ENCODE assay signal across 24 mouse cellular contexts in genomic region chr17:32901751-32902525, GRCm38 (mm10). TPM values are rescaled to one million over a fixed set of nuclear protein-coding genes. Genes with fewer than 3 reads are reported as not detected.
"Had no signal": no experiment of that assay in that cellular context is flagged by ENCODE, and none has a peak within 500 bp of the region (broad histone marks: within the 10 kb centered on the region; RNA-seq: fewer than 3 reads in every experiment).

No protein-coding gene starts in this region.

- H3K9me3 ChIP-seq: lung, embryonic 15.5 days; midbrain, embryonic 13.5 days; midbrain, embryonic 15.5 days; neural tube, embryonic 12.5 days; stomach, embryonic 15.5 days had no signal

- H3K4me3 ChIP-seq: lung, embryonic 15.5 days; megakaryocyte, embryonic 14.5 days; midbrain, embryonic 13.5 days; midbrain, embryonic 15.5 days; neural tube, embryonic 12.5 days; stomach, embryonic 15.5 days had no signal

- H3K36me3 ChIP-seq: lung, embryonic 15.5 days; midbrain, embryonic 13.5 days; midbrain, embryonic 15.5 days; neural tube, embryonic 12.5 days; stomach, embryonic 15.5 days had no signal

- H3K27ac ChIP-seq: lung, embryonic 15.5 days; macrophage; midbrain, embryonic 13.5 days; midbrain, embryonic 15.5 days; neural tube, embryonic 12.5 days; stomach, embryonic 15.5 days; stomach, postnatal 0 days had no signal

- H3K9ac ChIP-seq: liver, postnatal 0 days; lung, embryonic 15.5 days; midbrain, embryonic 13.5 days; midbrain, embryonic 15.5 days; neural tube, embryonic 12.5 days; stomach, embryonic 15.5 days had no signal

- H3K4me1 ChIP-seq: lung, embryonic 15.5 days; midbrain, embryonic 13.5 days; midbrain, embryonic 15.5 days; neural tube, embryonic 12.5 days had no signal

- DNase-seq: liver, postnatal 0 days; lung, adult 2 months; lung, postnatal 14 days; lung, postnatal 36 days; right cerebral cortex, postnatal 25 days; right cerebral cortex, postnatal 4 days; spleen, adult 18-20 months; thymus, adult 2 months; thymus, postnatal 25 days; thymus, postnatal 4 days had no signal

- H3K27me3 ChIP-seq: stomach, embryonic 15.5 days had no signal

RNA-seq across cellular contexts. Expression of gene Cyp4f14, which starts 15.2 kb away (rescaled TPM):
- total RNA-seq: megakaryocyte progenitor cell, adult 5-6 weeks; monocyte, adult 5-6 weeks; neutrophil, adult 5-6 weeks had no signal
- polyA plus RNA-seq: lung, embryonic 15.5 days; lung, postnatal 0 days; macrophage; midbrain, embryonic 11.5 days; midbrain, embryonic 13.5 days; neural tube, embryonic 12.5 days; neural tube, embryonic 14.5 days; stomach, postnatal 0 days had no signal
